Mouse (Mus musculus): ENCODE data around the gene Spink4. TPM values are rescaled to one million over a fixed set of nuclear protein-coding genes. Genes with fewer than 3 reads are reported as not detected.
A peak's percentile ranks its signal among the peaks of the same experiment; 100 is the strongest.

The Spink4 gene
- 2.3 and 2.8 TPM in 2 replicates for total RNA-seq (2021)
- long read RNA-seq, experiment 1, partial matches to known transcripts, result 0 of 2 reads
- long read RNA-seq, experiment 1, other reads (novel, unspliced or antisense), result 0 of 2 reads
- long read RNA-seq, experiment 2, partial matches to known transcripts, result 0 of 3 reads
- long read RNA-seq, experiment 2, other reads (novel, unspliced or antisense), result 0 of 3 reads

DNA sequence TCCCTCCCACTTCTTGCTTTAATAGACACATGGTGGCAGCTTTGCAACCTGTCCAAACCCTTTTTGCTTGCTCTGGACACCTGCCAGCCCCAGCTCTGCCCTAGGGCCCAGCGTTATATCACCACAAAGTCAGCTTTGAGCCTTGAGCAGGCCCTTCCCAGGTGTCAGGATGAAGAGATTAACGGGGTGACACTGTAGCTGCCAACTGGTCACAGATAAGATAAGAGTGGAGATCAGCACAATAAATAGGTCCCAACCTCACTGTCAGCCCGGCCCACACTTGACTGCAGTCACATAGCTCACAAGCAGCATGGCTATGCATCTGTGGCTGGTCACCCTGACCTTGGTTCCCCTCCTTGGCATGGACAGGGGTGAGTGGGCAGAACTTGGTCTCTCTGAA is at the start of gene Spink4:
Gene Spink4, plus strand, starts transcription at position 268 of the 400 bp plus-strand sequence.
- DNase-seq, result peak; percentile 77

DNA sequence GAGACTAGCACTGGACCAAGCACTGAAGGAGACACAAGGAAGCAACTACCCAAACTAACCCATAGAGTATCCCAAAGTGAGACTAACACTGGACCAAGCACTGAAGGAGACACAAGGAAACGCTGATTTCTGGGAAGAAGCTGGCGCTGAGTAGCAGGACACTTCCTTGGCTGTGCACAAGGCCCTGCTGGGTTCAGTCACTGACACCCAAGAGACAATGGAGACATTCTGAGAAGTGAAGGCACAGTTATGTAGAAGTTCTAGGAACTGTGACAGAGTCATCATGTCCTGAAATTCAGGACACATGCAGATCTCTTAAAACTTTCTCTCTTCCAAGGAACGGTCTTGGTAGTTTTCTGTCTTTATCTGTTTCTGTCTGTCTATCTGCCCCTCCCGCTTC is 49.6 kb upstream of the Spink4 start:
- no peak for DNase-seq

DNA sequence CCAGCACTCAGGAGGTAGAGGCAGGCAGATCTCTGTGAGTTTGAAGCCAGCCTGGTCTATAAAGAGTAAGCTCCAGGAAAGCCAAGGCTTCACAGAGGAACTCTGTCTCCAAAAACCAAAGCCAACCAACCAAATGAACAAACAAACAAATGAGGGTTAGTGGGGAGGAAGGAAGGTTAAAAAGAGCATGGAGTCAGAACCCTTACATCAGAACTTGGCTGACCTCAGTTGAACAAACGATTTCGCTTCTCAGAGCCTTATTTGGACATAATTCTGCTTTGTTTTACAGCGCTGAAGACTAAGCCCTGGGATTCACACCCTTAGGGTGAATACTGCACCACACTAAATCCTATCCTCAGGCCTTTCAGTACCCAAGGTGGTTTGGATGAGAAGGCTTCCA is 47.7 kb upstream of the Spink4 start:
- no peak for DNase-seq

DNA sequence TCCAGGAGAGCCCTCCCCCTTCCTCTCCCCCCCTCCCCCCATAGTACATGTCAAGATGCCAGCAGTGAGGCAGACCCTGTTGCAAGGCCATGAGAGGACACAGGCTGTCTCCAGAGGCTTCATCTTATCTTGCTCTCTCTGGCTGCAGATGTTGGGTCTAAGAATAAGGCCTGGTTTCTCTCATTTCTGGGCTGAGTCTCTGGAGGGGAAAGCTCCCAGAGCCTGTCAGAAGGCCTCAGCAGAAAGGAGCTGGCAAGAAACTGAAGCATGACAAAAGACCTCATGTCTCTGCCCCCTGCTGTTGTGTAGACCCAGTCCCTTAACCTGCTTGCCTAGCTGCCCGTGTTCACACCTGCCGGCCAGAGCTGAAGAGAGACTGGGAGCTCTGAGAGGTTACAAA is 46.5 kb upstream of the Spink4 start:
- DNase-seq, result no peak

DNA sequence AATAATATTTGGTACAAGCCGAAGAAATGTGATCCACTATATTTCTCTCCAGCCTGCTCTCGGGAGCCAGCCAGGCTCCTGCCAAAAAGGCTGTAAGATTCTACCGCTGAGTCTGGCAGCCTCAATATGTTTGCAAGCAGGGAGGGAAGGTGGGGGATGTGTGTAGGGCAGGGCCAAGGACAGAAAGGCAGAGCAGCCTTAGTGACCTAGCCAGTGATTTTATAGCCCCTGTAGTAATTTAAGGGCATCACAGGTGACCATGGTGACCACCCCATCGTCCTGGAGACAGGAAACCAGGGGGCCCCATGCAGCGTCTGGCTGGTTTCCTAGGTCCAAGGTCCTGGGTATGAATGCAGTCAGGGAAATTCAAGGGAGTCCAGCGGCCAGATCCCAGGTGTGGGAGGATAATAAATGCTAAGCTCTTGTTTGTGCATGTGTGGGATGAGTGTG is 45.7 kb upstream of the Spink4 start:
- peak; percentile 56 for DNase-seq

DNA sequence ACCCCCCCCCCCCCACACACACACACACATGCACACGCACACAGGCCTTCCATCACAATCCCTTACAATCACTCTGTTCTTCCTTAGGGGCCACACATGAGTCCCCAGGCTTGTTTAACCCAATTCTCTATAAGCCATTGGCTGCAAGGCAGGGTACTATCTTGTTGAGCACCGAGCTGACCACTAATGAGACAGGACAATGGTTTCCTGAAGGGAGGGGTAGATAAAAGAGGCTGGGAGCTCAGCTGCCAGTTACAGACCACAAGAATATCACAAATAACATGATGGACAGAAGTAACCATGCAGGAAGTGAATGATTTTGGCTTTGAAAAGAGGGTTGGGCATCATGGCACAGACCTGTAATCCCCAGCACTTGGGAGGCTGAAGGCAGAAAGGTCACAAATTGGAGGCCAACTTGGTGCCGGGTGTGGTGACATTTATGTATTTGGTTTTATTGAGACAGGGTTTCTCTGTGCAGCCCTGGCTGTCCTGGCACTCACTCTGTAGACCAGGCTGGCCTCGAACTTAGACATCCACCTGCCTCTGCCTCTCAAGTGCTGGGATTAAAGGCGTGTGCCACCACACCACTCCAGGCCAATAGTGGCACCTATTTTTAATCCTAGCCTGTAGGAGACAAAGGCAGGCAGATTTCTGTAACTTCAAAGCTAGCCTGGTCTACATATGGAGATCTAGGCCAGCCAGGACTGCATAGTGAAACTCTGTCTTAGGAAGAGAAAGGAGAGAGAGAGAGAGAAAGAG is 44.9 kb upstream of the Spink4 start:
- DNase-seq, result no peak

DNA sequence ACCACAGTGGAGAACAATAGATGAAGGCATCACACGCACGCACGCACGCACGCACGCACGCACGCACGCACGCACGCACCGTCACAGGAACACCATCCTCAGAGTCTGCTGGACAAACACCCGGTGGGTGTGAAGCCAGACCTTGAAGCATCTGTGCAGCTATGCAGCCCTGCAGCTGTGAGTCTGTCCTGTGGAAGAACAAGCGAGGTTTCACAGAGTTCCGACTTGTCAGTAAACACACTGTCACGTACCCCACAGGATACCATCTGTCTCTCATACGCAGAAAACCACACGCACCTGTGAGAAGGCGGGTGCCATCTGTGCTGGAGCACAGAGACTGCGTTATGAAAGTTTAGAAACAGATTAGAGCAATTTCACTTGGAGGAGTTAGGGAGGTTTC is 44.0 kb upstream of the Spink4 start:
- DNase-seq, result no peak

DNA sequence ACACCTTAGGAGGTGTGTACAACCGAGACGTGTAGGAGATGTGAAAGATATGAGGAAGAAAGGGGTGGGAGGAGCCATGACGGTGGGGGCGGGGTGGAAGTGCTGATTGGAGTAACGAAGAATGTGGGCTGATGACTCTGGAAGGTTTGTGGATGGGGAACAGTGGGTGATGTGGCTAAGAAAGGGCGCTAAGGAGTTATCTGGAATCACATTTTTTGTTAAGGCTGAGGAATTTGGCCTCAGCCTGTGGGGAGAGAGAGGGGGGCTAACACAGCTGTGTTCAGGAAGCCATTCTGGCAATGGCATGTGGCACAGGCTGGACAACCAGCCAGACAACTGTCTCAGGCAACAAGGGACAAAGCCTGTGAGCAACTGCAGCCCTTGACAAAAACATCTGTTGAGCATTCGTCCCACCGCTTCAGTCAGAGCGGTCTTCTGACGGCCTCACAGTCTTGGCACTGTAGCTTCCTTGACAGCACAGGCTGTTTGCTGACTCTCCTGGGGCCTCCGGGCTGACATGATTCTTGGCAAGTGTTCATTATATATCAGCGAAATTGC is 43.0 kb upstream of the Spink4 start:
- DNase-seq, result peak; percentile 58

DNA sequence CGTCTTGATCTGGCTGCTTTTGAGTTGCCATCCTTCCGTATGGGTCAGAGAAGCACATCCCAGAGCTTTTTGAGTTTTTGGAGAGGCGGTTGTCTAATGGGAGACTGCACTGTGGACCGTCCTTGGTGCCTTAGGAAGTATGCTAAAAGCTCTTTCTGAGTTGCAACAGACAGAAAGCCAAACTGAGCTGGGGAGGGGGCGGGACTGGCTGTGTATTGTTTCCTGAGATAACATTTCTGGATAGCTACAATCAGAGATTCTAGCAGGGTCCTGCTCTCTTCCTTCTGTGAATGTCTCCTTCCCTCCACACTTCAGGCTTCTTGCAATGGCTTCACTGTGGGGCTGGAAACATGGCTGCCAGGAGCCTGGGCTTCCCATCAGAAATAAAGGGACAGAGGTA is 42.3 kb upstream of the Spink4 start:
- DNase-seq, result no peak

DNA sequence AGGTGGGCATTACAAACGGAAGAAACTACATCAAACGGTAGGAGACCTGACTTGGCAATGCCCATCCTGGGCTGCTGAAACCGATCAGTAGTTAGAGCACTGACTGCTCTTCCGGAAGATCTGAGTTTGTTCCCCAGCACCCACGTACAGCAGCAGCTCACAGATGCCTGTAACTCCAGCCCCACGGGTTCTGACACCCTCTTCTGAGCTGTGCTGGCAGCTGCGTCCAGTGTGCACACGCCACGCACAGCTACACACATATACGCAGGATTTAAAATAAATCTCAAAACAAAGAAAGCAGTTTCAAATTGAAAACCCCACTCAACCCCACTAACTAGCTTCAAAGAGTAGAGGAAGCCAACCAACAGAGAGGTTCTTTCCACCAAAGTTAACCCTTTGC is 36.7 kb upstream of the Spink4 start:
- DNase-seq, result no peak

DNA sequence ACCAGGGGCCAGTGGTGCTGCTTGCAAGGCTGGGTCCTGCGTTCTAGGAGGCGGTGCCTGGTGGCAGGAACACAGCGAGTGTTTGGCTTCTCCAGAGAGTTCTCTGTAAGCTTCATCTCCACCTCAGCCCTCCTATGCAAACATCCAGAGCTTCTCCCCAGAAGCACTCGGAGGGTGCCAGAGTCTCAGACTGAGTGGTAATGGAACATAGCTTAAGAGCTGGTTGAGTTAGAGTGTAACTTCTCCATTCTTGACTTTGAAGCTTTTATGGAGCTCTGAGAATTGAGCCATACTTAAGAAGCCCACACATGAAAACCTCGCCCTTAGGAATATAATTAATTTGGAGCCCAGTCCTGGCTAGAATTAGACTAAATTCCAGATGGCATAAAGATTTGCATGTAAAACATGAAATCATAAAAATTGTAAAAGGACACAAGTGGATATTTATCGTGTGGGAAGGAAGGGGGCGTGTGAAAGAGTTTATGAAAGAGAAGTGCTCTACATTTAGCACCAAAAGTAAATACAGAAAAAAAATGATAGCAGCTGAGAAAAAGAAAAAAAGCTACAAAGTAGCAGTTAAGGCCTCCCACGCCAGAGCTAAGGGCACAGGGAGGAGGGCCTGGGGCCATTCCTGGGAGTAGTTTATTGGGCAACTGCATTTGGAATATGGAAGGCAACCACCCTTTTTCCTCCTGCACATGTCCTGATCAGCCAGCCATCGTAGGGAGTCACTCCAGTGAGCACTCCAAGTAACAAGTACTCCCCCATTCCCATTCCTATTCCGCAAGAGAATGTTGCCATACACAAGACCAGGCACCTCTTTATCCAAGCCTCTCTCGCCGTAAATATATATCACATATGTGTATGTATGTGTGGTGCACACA is 35.3 kb upstream of the Spink4 start:
- no peak for DNase-seq

DNA sequence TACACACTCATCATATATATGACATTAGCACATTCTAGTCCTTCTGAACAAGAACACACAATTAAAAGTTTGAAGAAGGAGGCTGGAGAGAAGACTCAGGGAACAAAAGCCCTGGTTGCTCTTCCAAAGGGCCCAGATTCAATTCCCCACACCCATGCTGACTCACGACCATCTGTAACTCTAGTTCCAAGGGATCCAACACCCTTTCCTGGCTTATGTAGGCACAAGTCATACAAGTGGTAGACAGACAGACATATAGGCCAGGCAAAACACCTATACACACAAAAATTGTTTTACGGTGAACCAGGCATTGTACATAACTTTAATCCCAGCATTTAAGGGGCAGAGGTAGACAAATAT is 34.7 kb upstream of the Spink4 start:
- DNase-seq, result no peak

DNA sequence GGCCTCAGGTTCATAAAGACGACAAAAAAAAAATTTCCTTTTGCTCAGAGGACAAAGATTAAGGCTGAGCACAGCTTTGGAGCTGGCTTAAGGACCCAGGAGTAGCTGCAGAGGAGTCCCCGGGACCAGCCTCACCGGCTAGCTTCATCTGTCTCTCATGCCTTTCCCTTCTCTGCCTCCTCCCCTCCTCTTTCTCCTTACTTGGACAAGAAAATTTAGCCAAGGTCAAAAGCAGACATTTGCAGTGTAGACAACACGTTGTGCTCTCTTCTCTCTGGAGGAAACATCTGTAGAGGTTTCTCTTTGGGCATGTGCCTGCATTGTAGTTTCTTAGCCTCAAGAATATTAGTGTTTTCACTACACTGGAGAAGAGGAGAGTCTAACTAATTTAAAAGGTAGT is 34.0 kb upstream of the Spink4 start:
- DNase-seq, result no peak

DNA sequence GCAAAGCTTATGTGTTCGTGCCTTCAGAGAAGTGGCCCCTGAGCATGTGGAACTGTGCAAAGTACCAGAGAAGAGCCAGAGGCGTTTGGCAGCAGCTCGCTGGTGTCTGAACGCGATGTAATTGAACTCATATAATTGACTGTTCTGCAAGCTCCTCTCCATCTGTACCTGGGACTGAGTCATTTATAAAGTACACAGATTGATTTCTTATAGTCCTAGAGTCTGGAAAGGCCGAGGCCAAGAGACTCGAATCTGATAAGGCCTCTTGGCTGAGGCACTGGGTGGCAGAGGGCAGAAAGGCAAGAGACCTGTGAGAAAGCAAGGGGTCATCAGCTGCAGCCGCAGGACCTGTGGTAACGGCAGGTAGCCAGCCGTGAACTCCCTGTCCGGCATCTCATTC is 31.0 kb upstream of the Spink4 start:
- no peak for DNase-seq

DNA sequence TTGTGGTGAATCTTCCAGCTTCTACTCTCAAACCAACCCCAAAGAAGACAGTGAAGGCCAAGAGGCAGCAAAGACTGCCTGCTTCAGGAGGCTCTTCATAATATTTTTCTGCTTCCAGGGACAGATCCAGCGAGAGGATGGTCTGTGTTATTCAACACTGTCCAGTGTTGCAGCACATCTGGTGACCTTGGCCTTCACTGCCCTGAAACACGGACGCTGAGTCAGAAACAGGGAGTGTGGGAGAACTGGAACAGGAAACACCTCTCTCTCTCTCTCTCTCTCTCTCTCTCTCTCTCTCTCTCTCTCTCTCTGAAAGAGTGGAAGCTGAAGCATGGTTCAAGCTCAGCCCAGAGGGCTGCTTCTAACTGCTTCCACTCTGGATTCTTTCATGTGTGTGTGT is 30.6 kb upstream of the Spink4 start:
- peak; percentile 85 for DNase-seq

DNA sequence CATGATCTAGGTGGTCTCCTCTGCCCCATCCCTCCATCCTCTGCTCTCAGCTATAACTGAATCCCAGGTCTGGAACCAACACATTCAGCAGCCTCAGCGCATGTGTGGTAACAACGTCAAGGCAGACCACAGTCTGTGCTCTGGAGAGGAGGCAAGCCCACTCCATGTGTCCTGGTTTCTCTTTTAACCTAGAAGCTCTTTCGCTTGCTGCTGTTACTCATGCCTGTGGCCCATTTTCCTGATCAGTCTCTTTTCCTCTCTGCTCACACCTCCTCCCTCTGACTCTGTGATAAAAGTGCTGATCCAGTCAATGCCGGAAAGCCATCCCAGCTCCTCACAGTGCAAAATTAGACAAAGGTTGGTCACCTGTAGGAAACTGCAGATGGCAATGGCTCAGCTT is 29.9 kb upstream of the Spink4 start:
- no peak for DNase-seq

DNA sequence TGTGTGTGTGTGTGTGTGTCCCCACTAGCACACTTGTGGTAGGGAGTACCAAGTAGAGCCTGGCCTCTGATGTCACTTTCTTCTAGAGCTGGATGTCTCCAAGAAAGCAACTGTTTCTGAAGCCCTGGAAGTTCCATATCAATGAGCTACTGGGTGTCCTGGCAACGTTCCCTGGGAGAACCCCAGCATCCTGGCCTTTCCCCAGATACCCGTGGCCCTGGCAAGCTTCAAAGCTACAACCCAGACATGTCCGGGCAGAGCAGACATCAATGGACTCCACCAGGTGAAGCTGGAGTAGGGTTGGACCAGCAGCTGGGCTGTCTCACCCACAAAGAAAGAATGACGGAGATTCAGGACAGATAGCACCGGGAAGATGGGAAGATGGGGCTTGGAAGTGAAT is 28.6 kb upstream of the Spink4 start:
- DNase-seq, result no peak

DNA sequence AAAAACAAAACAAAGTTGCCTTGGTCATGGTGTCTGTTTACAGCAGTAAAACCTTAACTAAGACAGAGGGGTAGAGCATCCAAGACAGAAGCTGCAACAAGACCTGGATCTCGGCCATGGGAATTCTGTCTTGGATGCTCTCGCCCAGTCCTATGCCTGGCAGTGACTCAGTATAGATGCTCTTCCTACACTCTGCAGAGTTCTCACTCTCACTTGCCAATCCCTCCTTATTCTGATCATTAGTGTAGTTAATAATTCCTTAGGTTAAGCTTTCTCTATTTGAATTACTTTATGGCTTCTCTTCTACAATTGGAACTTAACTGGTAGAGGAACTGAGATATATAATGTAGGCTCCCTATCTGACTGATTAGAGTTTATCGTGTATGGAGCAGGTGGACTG is 24.7 kb upstream of the Spink4 start:
- no peak for DNase-seq

DNA sequence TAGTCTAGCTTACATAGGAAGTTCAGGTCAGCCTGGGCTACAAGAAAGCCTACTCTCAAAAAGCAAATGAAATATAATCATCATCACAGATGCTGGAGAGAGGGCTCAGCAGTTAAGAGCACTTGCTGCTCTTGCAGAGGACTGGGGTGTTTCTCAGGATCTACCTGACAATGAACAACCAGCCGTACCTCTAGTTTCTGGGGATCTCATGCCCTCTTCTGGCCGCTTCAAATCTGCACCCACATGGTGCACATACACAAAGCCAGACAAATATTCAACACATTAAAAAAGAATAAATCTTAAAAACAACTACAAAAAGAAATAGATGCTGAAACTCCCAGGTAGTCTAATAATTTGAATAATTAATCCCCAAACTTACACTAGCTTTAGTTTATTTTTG is 24.2 kb upstream of the Spink4 start:
- DNase-seq, result no peak

DNA sequence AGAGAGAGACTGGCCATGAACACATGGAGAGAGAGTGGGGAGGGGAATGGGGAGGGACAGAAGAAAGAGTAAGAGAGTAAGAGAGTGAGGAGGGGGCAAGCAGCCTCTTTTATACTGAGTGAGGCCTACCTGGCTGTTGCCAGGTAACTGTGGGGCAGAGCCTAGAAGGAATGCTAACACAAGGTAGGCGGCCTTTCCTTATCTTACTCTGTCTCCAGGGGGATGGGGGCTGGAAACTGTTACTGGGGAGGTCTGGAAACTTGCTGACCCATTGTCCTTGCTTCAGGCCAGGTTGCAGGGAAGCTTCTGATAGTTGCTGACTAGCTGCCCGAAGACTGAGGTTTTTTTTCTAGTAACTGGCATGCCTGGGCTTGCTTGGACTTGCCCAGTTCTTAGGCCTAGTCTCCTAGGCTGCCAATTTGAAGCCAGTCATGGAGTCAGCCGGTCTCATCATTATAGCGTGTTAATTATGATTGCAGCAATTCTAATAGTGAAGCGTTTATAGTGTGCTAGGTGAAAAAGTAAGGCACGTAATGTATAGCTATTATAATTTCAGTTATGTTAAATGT is 21.3 kb upstream of the Spink4 start:
- DNase-seq, result no peak

DNA sequence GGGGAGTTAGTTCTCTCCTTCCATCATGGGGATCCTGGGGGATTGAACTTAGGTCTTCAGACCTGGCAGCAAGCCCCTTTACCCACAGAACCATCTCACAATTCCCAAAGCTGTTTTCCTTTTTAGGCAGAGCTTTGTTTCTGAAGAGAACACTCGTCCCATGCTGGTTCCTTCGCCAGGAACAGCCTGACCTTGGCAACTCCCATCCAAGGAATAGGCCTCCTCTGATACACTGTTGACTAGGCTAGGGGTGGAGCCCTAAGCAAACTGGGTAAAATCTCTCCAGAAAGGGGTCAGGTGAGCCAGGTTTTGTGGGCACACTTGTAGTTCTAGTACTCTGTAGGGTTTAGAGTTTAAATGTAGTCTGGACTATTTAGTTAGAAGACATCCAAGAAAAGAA is 20.6 kb upstream of the Spink4 start:
- no peak for DNase-seq

DNA sequence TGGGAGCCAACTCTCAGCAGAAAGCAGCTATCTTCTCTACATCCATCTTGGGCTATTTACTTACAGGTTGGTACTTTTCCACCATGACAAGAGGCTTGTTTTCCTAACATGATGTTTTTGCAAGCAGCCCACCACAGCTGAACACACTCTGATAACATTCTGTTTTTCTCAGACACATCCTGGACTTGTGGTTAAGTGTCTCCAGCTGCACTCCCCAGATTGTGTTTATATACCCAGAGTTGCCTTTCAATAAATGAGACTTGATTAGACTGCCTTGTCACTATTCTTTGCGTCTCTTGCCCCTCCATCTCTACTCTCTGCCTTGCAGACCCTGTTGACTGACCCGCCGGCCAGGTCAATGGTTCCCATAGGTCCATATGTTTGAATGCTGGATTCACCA is 19.8 kb upstream of the Spink4 start:
- no peak for DNase-seq

DNA sequence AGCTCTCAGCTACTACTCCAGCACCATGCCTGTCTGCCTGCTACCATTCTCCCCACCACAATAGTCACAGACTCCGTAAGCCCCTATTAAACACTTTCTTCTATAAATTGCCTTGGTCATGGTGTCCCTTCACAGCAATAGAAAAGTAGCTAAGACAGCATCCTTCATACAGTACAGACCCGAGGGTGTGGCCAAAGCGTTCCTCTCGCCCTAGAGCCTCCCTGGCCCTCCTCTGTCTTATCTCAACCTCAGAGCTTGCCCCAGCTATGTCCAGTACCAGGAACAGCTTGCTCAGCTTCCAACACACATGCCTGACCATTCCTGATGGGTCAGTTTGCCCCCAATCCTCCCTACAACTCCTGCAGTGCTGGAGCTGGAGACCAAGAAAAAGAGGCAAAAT is 19.2 kb upstream of the Spink4 start:
- no peak for DNase-seq
